Comparison of ENCODE assay signal across 9 mouse cellular contexts in genomic region chr7:143123876-143124669, GRCm38 (mm10). TPM values are rescaled to one million over a fixed set of nuclear protein-coding genes. Genes with fewer than 3 reads are reported as not detected.
A peak's percentile ranks its signal among the peaks of the same experiment; 100 is the strongest.
DNase-seq lines count a peak whose midpoint lies in the region; ATAC-seq lines count a peak whose summit lies in the region.
"Had no signal": no experiment of that assay in that cellular context is flagged by ENCODE, and none has a peak within 500 bp of the region (broad histone marks: within the 10 kb centered on the region; RNA-seq: fewer than 3 reads in every experiment).

No protein-coding gene starts in this region.

- no peaks in the 10 kb centered on the region for H3K27me3 ChIP-seq in forebrain, embryonic 10.5 days (ENCODE audit: poor library complexity, severe bottlenecking)
- no peaks in the 10 kb centered on the region for H3K27me3 ChIP-seq in forebrain, embryonic 16.5 days (replicated peaks; ENCODE audit: control insufficient read depth, insufficient read depth, low read length)
- H3K27me3 ChIP-seq in heart, embryonic 12.5 days (replicated peaks), result no peaks in the 10 kb centered on the region
- no peaks in the 10 kb centered on the region for H3K27me3 ChIP-seq in kidney, embryonic 16.5 days (ENCODE audit: insufficient read depth, low read length)

- no peak for ATAC-seq in forebrain, embryonic 16.5 days
- ATAC-seq in heart, embryonic 12.5 days (ENCODE audit: insufficient number of reproducible peaks, low FRiP score), result peak; percentile 77
- peak; percentile 97 for ATAC-seq in kidney, embryonic 16.5 days (ENCODE audit: low FRiP score, low TSS enrichment)

- peak overlapping the region; percentile 75 for H3K27ac ChIP-seq in forebrain, embryonic 10.5 days
- no peak overlapping the region for H3K27ac ChIP-seq in forebrain, embryonic 16.5 days (ENCODE audit: low read length)
- peak overlapping the region; percentile 95 for H3K27ac ChIP-seq in heart, embryonic 12.5 days (ENCODE audit: poor library complexity, severe bottlenecking)
- H3K27ac ChIP-seq in kidney, embryonic 16.5 days (ENCODE audit: low read length), result peak overlapping the region; percentile 94

- H3K4me2 ChIP-seq in forebrain, embryonic 16.5 days (ENCODE audit: low read length), result no peak overlapping the region
- H3K4me2 ChIP-seq in heart, embryonic 12.5 days, result peak overlapping the region; percentile 10
- peak overlapping the region; percentile 1; the same call in 1 of the 2 replicates for H3K4me2 ChIP-seq in kidney, embryonic 16.5 days (replicated peaks; ENCODE audit: low read depth, low read length)

- WGBS in forebrain, embryonic 10.5 days, result 14% methylated on average over 6 of the region's 6 CpGs
- 17% methylated on average over 6 of the region's 6 CpGs for WGBS in forebrain, embryonic 16.5 days
- 17% methylated on average over 6 of the region's 6 CpGs for WGBS in heart, embryonic 12.5 days
- WGBS in kidney, embryonic 16.5 days, result 13% methylated on average over 6 of the region's 6 CpGs

- no peaks in the 10 kb centered on the region for H3K9me3 ChIP-seq in forebrain, embryonic 10.5 days
- H3K9me3 ChIP-seq in forebrain, embryonic 16.5 days (ENCODE audit: control insufficient read depth, low read length), result no peaks in the 10 kb centered on the region
- no peaks in the 10 kb centered on the region for H3K9me3 ChIP-seq in heart, embryonic 12.5 days (replicated peaks)
- H3K9me3 ChIP-seq in kidney, embryonic 16.5 days (ENCODE audit: low read length), result no peaks in the 10 kb centered on the region

- H3K4me1 ChIP-seq in forebrain, embryonic 10.5 days, result peaks cover 43% of the 10 kb centered on the region
- H3K4me1 ChIP-seq in forebrain, embryonic 16.5 days (replicated peaks; ENCODE audit: control insufficient read depth, insufficient read depth, low read length), result no peaks in the 10 kb centered on the region
- peaks cover 62% of the 10 kb centered on the region for H3K4me1 ChIP-seq in heart, embryonic 12.5 days (replicated peaks)
- H3K4me1 ChIP-seq in kidney, embryonic 16.5 days (ENCODE audit: insufficient read depth, low read length), result peaks cover 48% of the 10 kb centered on the region

- H3K9ac ChIP-seq in forebrain, embryonic 16.5 days (replicated peaks; ENCODE audit: low read depth, low read length), result no peak overlapping the region
- H3K9ac ChIP-seq in heart, embryonic 12.5 days, result peak overlapping the region; percentile 48
- H3K9ac ChIP-seq in kidney, embryonic 16.5 days (replicated peaks; ENCODE audit: low read length), result peak overlapping the region; percentile 39

- H3K4me3 ChIP-seq in forebrain, embryonic 10.5 days, result no peak overlapping the region
- H3K4me3 ChIP-seq in forebrain, embryonic 16.5 days (replicated peaks; ENCODE audit: low read length), result no peak overlapping the region
- H3K4me3 ChIP-seq in heart, embryonic 12.5 days, result no peak overlapping the region
- no peak overlapping the region for H3K4me3 ChIP-seq in kidney, embryonic 16.5 days (ENCODE audit: low read length)
- H3K4me3 ChIP-seq: erythroblast, embryonic 14.5 days had no signal

- DNase-seq in forebrain, embryonic 10.5 days (ENCODE audit: extremely low spot score, low spot score), result peak; percentile 55
- DNase-seq in embryo, embryonic 10 days (ENCODE audit: low spot score), result peak; percentile 85
- DNase-seq in ovary, adult 18-20 months (ENCODE audit: low spot score), result peak; percentile 22
- DNase-seq in thymus, postnatal 36 days, result no peak
- DNase-seq in layer of hippocampus, adult 11-12 months (ENCODE audit: low spot score), result no peak

- no peaks in the 10 kb centered on the region for H3K36me3 ChIP-seq in forebrain, embryonic 10.5 days (replicated peaks)
- no peaks in the 10 kb centered on the region for H3K36me3 ChIP-seq in forebrain, embryonic 16.5 days (ENCODE audit: control insufficient read depth, insufficient read depth)
- H3K36me3 ChIP-seq in heart, embryonic 12.5 days, result no peaks in the 10 kb centered on the region
- no peaks in the 10 kb centered on the region for H3K36me3 ChIP-seq in kidney, embryonic 16.5 days (ENCODE audit: insufficient read depth, low read length)

RNA-seq across cellular contexts. Expression of gene Kcnq1, which starts 17.9 kb away (rescaled TPM):
- polyA plus RNA-seq in forebrain, embryonic 10.5 days (2016; fragmentation: Nextera tagmentation; extraction: Ambion mirVana), result 0.92 and 1.3 TPM in 2 replicates
- polyA plus RNA-seq in forebrain, embryonic 16.5 days (2015; fragmentation: Nextera tagmentation; extraction: Ambion mirVana), result 1.0 and 1.1 TPM in 2 replicates
- 12.9 and 15.8 TPM in 2 replicates for polyA plus RNA-seq in heart, embryonic 12.5 days (2016; fragmentation: Nextera tagmentation; extraction: Ambion mirVana)
- 9.2 and 9.8 TPM in 2 replicates for polyA plus RNA-seq in kidney, embryonic 16.5 days (2015; fragmentation: Nextera tagmentation; extraction: Ambion mirVana)

RNA-seq across cellular contexts. Expression of gene Trpm5, which starts 29.6 kb away (rescaled TPM):
- 0.36 and 0.90 TPM in 2 replicates for polyA plus RNA-seq in forebrain, embryonic 10.5 days (2016; fragmentation: Nextera tagmentation; extraction: Ambion mirVana)
- 1.1 and 1.2 TPM in 2 replicates for polyA plus RNA-seq in forebrain, embryonic 16.5 days (2015; fragmentation: Nextera tagmentation; extraction: Ambion mirVana)
- polyA plus RNA-seq in heart, embryonic 12.5 days (2016; fragmentation: Nextera tagmentation; extraction: Ambion mirVana), result 3.8 and 4.3 TPM in 2 replicates
- 6.0 and 6.9 TPM in 2 replicates for polyA plus RNA-seq in kidney, embryonic 16.5 days (2015; fragmentation: Nextera tagmentation; extraction: Ambion mirVana)
- polyA plus RNA-seq: erythroblast, embryonic 14.5 days had no signal

RNA-seq across cellular contexts. Expression of gene Tssc4, which starts 55.0 kb away (rescaled TPM):
- 131 and 132 TPM in 2 replicates for polyA plus RNA-seq in forebrain, embryonic 10.5 days (2016; fragmentation: Nextera tagmentation; extraction: Ambion mirVana)
- polyA plus RNA-seq in forebrain, embryonic 16.5 days (2015; fragmentation: Nextera tagmentation; extraction: Ambion mirVana), result 99.7 and 109 TPM in 2 replicates
- polyA plus RNA-seq in heart, embryonic 12.5 days (2016; fragmentation: Nextera tagmentation; extraction: Ambion mirVana), result 57.1 and 61.7 TPM in 2 replicates
- polyA plus RNA-seq in kidney, embryonic 16.5 days (2015; fragmentation: Nextera tagmentation; extraction: Ambion mirVana), result 104 and 120 TPM in 2 replicates

Comparison
In these comparisons a context has a peak if more than half of its experiments do, and no peak if none do; other contexts are left out.
1. DNase-seq: peak in forebrain, embryonic 10.5 days (single experiment), embryo, embryonic 10 days (single experiment) and ovary, adult 18-20 months (single experiment); none in thymus, postnatal 36 days (0 of 2) and layer of hippocampus, adult 11-12 months (single experiment).